Mouse (Mus musculus) heart, embryonic 16.5 days (tissue): Measurements from ENCODE around the gene C77080. TPM values are rescaled to one million over a fixed set of nuclear protein-coding genes. Genes with fewer than 3 reads are reported as not detected.

ENCODE experiments used
- ATAC-seq: fragments of 200-750 bp; cut with Nextera tagmentation; replicated peaks from 2 replicates; pipeline ENCODE4 v1.8.0; 2017; ENCODE audit warnings: moderate number of reproducible peaks; ENCODE audit not compliant: insufficient read depth, low FRiP score; ENCODE audit errors: extremely low read depth
- H3K27ac ChIP-seq: fragments of 300-500 bp; sonication (generic); 2 replicates; pipeline ENCODE4 v1.5.1; 2014; ENCODE audit warnings: mild to moderate bottlenecking, low read length, control low read depth, moderate library complexity
- H3K27me3 ChIP-seq: fragments of 300-500 bp; sonication (generic); 2 replicates; pipeline ENCODE4 v1.6.1; 2014; ENCODE audit warnings: low read length, mixed read lengths; ENCODE audit not compliant: control insufficient read depth, insufficient read depth
- H3K36me3 ChIP-seq: fragments of 300-500 bp; sonication (generic); 2 replicates; pipeline ENCODE4 v1.6.1; 2014; ENCODE audit not compliant: control insufficient read depth, insufficient read depth
- H3K4me1 ChIP-seq: fragments of 300-500 bp; sonication (generic); 2 replicates; pipeline ENCODE4 v1.6.1; 2014; ENCODE audit warnings: low read length, mixed read lengths; ENCODE audit not compliant: control insufficient read depth, insufficient read depth
- H3K4me2 ChIP-seq: fragments of 300-500 bp; sonication (generic); 2 replicates; pipeline ENCODE4 v1.6.1; 2014; ENCODE audit warnings: low read depth, mild to moderate bottlenecking, control low read depth, low read length
- H3K4me3 ChIP-seq: fragments of 300-500 bp; sonication (generic); 2 replicates; pipeline ENCODE4 v1.5.1; 2014; ENCODE audit warnings: mild to moderate bottlenecking, control low read depth, low read length
- H3K9ac ChIP-seq: fragments of 300-500 bp; sonication (generic); 2 replicates; pipeline ENCODE4 v1.6.1; 2014; ENCODE audit warnings: low read length, control low read depth
- H3K9me3 ChIP-seq: fragments of 300-500 bp; sonication (generic); replicated peaks from 2 replicates; pipeline ENCODE4 v1.6.1; 2016; ENCODE audit warnings: low read length; ENCODE audit not compliant: control insufficient read depth
- WGBS: fragments of 180-500 bp; shearing (Covaris S2); extraction: QIAGEN DNeasy Blood & Tissue Kit; methylation state at CpG from one replicate; pipeline ENCODE4 v1.1.7; 2014; 5-methylcytosine and 5-hydroxymethylcytosine counted together
- polyA plus RNA-seq: library from polyadenylated mRNA; unstranded; fragments of >200 nt; fragmentation: Nextera tagmentation; extraction: Ambion mirVana; gene quantifications from 2 replicates; pipeline ENCODE4 v1.2.1, GENCODE M21; 2015

Gene C77080
- polyA plus RNA-seq, 1 experiment from 2014 or later: 2.3 TPM

- Histone ChIP-seq H3K4me3 (peak overlapping the region; percentile 69), H3K36me3 (no peaks in the 10 kb centered on the region), H3K4me2 (peak overlapping the region; percentile 99), H3K9ac (0 out of 2 replicates have a peak overlapping the region, but pooled peaks have one; percentile 6), H3K9me3 (no peaks in the 10 kb centered on the region), H3K27me3 (peaks cover 36% of the 10 kb centered on the region), H3K27ac (no peak overlapping the region), H3K4me1 (peaks cover 34% of the 10 kb centered on the region)
- no peak for ATAC-seq
- 16% methylated on average over 21 of the region's 21 CpGs for WGBS
These were observed 23.3 kb downstream of the C77080 start for GRCm38 (mm10) chr4:129237843-129238441.

GRCm38 (mm10) chr4:129236236-129236813 is 24.9 kb downstream of the C77080 start:
- 84% methylated on average over 8 of the region's 8 CpGs for WGBS
- no peaks in the 10 kb centered on the region for H3K36me3 ChIP-seq
- H3K9ac ChIP-seq: no peak overlapping the region
- H3K4me3 ChIP-seq: no peak overlapping the region
- H3K27ac ChIP-seq: no peak overlapping the region
- peaks cover 49% of the 10 kb centered on the region for H3K27me3 ChIP-seq
- no peaks in the 10 kb centered on the region for H3K9me3 ChIP-seq
- no peak overlapping the region for H3K4me2 ChIP-seq
- no peak for ATAC-seq
- H3K4me1 ChIP-seq: peaks cover 30% of the 10 kb centered on the region

GRCm38 (mm10) chr4:129235147-129235546 is 26.1 kb downstream of the C77080 start:
- no peak overlapping the region for H3K9ac ChIP-seq
- peak overlapping the region; percentile 15; the same call in 1 of the 2 replicates for H3K27ac ChIP-seq
- 51% methylated on average over 3 of the region's 3 CpGs for WGBS
- peaks cover 30% of the 10 kb centered on the region for H3K4me1 ChIP-seq
- no peak for ATAC-seq
- H3K9me3 ChIP-seq: no peaks in the 10 kb centered on the region
- H3K27me3 ChIP-seq: peaks cover 53% of the 10 kb centered on the region
- H3K4me3 ChIP-seq: no peak overlapping the region
- H3K36me3 ChIP-seq: no peaks in the 10 kb centered on the region
- H3K4me2 ChIP-seq: no peak overlapping the region

- Histone ChIP-seq H3K36me3 (no peaks in the 10 kb centered on the region), H3K4me1 (peaks cover 27% of the 10 kb centered on the region), H3K4me3 (no peak overlapping the region), H3K27me3 (peaks cover 54% of the 10 kb centered on the region), H3K9ac (no peak overlapping the region), H3K9me3 (no peaks in the 10 kb centered on the region), H3K27ac (no peak overlapping the region), H3K4me2 (no peak overlapping the region)
- ATAC-seq: no peak
- 11% methylated on average over 7 of the region's 7 CpGs for WGBS
These were observed 26.7 kb downstream of the C77080 start for GRCm38 (mm10) chr4:129234488-129234887.

GRCm38 (mm10) chr4:129232561-129233360 is 28.4 kb downstream of the C77080 start:
- no peak for ATAC-seq

GRCm38 (mm10) chr4:129231594-129232450 is 29.4 kb downstream of the C77080 start:
- no peaks in the 10 kb centered on the region for H3K9me3 ChIP-seq
- no peak for ATAC-seq
- H3K4me3 ChIP-seq: no peak overlapping the region
- no peak overlapping the region for H3K9ac ChIP-seq
- H3K27me3 ChIP-seq: peaks cover 60% of the 10 kb centered on the region
- no peak overlapping the region for H3K4me2 ChIP-seq
- H3K36me3 ChIP-seq: no peaks in the 10 kb centered on the region
- H3K4me1 ChIP-seq: peaks cover 27% of the 10 kb centered on the region
- 64% methylated on average over 12 of the region's 12 CpGs for WGBS
- H3K27ac ChIP-seq: peak overlapping the region; percentile 37; the same call in 1 of the 2 replicates

More at GRCm38 (mm10) chr4:129232561-129233360, 28.4 kb downstream of the C77080 start:
- Histone ChIP-seq H3K36me3 (no peaks in the 10 kb centered on the region), H3K9me3 (no peaks in the 10 kb centered on the region), H3K4me2 (no peak overlapping the region), H3K4me1 (peaks cover 20% of the 10 kb centered on the region), H3K9ac (no peak overlapping the region), H3K27ac (no peak overlapping the region), H3K27me3 (peaks cover 62% of the 10 kb centered on the region), H3K4me3 (no peak overlapping the region)
- WGBS: 76% methylated on average over 9 of the region's 9 CpGs

- peaks cover 59% of the 10 kb centered on the region for H3K27me3 ChIP-seq
- no peak overlapping the region for H3K9ac ChIP-seq
- no peaks in the 10 kb centered on the region for H3K9me3 ChIP-seq
- no peak for ATAC-seq
- H3K4me1 ChIP-seq: peaks cover 33% of the 10 kb centered on the region
- H3K4me3 ChIP-seq: no peak overlapping the region
- H3K27ac ChIP-seq: no peak overlapping the region
- no peaks in the 10 kb centered on the region for H3K36me3 ChIP-seq
- no peak overlapping the region for H3K4me2 ChIP-seq
- 55% methylated on average over 8 of the region's 8 CpGs for WGBS
These were observed 30.3 kb downstream of the C77080 start for GRCm38 (mm10) chr4:129230926-129231325.

GRCm38 (mm10) chr4:129227985-129228381 is 33.2 kb downstream of the C77080 start:
- Histone ChIP-seq H3K36me3 (no peaks in the 10 kb centered on the region), H3K27ac (no peak overlapping the region), H3K4me2 (peak overlapping the region; percentile 48; the same call in 1 of the 2 replicates), H3K27me3 (peaks cover 74% of the 10 kb centered on the region), H3K9ac (no peak overlapping the region), H3K9me3 (no peaks in the 10 kb centered on the region), H3K4me3 (no peak overlapping the region; the same call in 1 of the 2 replicates), H3K4me1 (peaks cover 24% of the 10 kb centered on the region)
- no peak for ATAC-seq
- WGBS: 22% methylated on average over 8 of the region's 8 CpGs
